Mouse (Mus musculus) adrenal gland, postnatal 36 days (tissue): ENCODE data around the gene Arl15. TPM values are rescaled to one million over a fixed set of nuclear protein-coding genes. Genes with fewer than 3 reads are reported as not detected.

Experiments used
- DNase-seq, 2 experiments: peaks; one replicate each; pipeline ENCODE4 v3.0.0; 2021; ENCODE audit warnings: mixed read lengths in 1 of 2
- total RNA-seq, 2 experiments: library from RNA; stranded (reverse); gene quantifications; 2 replicates each; pipeline ENCODE4 v1.2.3; 2021

The Arl15 gene
- total RNA-seq, 2 experiments from 2014 or later, result 31.0 to 33.2 TPM

DNA sequence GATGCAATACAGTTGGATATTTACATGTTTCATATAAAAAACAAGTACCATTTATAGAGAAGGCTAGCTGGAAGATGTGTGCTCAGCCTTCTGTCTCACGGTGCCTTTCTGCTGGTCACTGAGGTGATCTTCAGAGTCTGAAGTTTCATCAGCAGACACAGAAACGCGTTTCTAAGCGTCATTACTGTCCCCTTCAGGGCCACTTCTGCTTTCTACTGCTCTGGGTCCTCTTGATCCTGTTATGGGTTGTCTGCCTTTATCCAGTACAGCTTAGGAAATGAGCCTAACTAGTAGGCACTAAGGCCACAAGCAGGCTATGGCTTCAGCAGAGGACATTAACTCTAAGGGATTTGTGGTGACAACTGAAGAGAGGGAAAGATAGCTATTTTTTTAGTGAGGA is 5.9 kb downstream of the Arl15 start:
- DNase-seq, result no peak

DNA sequence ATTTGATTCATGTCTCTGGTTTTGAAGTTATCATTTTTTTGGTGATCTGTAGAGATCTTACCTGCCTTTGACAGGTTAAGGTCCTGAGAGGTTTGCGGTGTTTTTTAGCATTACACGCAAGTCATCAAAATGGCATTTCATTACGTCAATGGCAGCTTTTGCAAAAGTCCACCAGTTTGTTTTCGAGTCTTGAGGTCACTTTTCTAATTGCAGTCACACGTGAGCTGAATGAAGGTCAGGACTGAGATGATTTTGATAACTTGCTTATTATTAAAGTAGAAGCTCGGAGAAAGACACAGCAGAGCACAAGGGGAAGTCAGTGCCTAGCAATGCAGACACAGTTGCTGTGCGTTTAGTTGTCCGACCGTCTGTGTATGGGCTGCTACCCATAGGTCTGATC is 8.3 kb downstream of the Arl15 start:
- DNase-seq, result no peak

DNA sequence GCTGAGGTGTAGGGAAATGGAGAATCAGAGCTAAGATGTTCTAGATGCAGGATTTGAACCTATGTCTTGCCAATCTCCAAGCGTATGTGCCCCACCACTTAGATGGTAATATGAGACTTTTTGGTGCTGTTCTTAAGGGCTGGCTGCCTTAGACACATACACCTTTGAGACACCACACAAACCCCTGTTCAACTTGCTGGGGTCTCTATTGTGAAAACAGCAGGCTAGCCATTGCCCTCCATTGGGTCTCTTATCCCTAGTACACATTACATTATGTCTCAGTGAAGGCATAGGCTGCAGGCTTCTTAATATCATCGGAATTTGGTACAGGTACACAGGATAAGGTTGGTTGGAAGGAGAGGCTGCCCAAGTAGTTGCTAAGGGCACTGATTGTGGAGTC is 16.8 kb downstream of the Arl15 start:
- DNase-seq, result no peak

DNA sequence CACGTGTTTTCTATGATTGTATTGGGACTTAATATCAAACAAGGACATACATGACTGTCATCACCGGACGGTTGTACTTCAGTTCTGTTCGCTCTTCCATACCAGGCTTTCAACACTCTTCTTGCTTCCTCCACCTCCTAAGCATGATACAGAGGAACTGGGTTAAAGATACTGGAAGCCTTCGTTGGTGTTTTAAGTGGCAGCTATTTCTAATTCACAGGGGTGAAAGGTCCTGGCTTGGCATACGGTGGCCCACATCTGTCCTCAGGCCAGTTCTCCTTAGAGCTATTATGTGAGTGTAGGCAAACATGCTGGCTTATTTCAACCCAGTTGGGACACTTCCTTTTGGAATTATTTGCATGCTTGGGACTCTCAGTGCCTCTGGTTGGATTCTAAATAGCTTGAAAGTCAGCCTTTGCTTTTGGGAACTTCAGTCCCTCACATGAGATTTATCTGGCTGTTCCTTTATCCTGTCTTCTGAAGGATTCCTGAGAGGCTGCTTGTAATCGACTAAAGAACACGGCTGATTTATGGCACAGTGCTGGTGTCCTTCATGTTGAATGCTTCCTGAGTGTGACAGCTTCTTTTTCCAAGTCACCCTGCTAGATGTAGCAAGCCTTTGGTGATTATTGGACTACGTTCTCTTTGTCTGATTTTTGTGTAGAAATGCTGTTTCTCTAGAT is 17.7 kb downstream of the Arl15 start:
- peak; percentile 58 to 65 for DNase-seq

DNA sequence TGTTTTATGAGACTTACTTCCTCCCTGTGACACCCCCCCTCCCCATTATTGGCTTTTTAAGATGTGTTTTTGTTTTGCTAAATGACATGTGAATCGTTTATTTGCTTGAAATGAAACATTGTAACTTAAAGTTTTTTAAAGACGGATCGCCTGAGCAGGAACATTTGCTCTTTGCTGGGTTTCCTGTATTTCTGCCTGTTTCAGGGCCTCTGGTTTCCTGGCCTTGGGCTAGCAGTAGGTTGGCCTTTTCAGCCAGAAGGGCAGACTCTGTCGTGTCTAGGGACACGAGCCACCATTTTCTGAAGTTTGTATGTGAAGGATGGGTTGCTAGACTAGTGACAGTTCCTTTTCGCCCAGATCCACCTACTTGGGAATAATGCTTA is 18.3 kb downstream of the Arl15 start:
- peak in 1 of 2 experiments; percentile 24 for DNase-seq

DNA sequence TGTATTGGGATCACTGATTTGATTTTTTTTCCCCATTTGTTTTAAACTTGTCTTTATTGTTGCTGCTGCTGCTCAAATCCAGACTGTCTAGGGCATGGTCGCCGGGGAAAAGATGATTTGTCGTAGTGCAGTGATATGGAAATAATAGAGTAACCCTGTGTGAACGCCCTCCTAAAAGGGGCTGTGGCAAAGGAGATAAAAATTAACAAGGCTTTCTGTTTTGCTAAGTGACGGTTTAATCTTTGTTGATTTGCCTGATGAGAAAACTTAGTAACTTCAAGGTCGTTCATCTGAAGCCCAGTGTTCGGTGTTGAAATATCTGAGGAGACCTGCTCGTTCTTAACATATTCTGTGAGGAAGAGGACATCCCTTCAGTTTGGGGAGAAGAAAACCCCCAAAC is 19.8 kb downstream of the Arl15 start:
- no peak for DNase-seq

DNA sequence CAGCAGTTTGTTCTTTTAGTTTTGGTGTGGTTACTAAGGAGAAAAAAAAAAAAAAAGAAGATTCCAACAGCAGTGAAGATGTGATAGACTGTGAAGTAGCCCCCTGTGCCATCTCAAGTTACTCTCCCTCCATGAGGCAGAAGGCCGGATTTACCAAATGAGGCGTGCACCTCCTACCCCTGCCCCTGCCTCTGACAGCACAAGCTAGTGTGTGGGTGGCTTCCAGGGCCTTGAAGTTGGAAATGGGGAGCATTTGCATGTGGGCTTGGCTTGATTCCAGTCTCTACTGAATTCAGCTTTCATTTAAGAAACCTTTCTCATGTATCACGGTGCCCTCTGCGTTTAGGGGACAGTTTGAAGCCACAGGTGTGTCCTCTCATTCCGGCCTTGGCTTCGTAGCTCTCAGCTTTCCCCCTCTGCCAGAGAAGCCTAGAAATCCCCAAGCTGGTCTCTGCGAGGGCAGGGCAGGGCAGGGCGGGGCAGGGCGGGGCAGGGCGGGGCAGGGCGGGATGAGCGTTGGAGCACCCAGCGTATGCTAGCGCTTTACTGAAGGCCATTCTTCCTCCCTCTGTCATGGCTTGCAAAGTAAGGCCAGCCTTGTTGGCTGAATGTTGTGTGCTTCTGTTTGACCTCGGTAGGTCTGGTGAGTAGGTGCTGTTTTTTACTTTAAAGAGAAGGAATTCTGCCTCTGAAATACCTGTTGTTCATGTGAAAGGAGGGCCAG is 21.6 kb downstream of the Arl15 start:
- peak; percentile 33 to 44 for DNase-seq

DNA sequence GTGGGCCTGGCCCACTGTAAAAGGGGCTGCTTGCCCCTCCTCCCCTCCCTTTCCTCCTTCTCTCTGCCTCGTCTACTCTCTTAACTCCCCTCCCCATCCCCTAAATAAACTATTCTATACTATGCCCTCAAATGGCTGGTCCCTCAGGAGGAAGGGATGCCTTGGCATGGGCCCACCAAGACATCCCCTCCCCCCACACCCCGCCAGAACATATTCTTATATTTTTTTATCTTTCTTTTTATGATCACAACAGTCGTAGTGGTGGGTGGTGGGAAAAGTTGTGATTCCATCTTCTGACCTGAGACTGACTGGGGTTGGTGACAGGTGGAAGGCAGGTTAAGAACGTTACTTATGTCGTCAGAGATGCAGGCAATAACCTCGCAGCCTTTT is 22.1 kb downstream of the Arl15 start:
- DNase-seq, result no peak

DNA sequence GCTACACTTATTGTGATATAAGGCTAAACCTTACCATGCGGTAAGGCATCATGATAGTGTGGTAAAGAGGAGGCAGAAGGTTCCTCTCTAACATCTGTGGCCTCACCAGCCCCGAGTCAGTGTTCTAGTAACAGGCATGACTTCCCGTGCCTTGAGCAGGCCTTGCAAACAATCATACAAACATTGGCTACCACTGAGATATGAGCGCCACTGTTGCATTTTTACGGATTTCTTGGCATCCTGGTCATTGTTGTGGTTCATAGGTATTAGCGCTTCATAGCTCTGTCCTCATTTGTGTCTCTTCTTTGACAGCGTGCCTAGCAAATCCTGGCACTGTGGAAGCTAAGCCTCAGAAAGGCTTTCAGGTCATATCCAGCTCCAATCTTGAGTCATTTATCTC is 24.7 kb downstream of the Arl15 start:
- no peak for DNase-seq

DNA sequence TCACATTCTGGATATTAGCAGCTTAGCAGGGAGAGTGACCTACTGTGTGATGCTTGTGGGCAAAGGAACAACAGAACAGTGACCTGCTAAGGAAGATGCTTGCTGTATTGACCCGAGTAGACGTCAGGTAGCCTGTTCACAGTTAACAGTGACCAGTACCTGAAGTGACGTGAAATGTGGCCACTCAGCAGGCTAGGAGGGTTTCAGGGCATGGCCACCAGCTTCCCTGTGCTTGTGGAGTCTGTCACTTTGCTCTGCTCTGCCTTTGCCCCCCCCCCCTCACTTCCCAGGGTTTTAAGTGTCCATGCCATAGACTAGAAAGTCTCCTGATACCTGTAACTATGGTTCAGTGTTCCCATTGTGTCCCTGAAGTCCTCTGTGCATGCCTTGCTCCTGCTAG is 25.9 kb downstream of the Arl15 start:
- DNase-seq, result no peak

DNA sequence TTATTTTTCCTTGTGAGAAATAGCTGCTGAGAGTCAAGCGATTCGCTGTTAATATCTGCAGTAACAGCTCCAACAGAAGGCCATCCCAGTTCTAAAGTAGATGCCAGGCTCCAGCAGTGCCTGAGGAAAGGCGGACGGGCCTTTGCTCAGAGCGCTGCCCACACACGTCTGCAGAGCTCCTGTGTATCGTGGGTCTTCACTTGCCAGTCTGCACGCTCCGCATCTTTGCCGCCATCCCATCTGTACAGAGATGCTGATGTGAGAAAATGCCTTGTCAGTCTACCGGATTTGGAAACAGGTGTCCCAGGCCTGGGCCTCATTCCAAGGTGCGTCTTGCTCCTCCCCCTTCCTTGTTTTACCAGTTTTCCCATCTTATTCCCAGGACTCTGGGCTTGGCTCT is 27.6 kb downstream of the Arl15 start:
- DNase-seq, result no peak

DNA sequence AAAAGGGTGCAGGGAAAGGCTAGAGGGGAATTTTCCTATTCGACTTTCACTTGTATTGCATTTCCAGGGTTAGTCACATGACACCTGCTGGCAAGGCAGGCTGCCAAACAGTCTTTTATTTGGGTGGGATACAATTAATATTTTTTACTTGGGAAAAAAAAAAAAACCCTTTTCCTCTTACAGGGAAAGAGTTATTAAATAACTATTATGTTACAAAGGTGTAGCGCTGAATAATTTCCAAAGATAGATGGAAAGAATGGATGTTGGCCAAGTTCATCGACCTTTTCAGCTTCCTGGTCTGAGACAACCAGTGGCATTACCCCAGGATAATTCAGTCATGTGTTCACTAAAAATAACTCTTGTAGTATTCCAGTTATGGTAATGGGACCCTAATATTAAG is 29.7 kb downstream of the Arl15 start:
- no peak for DNase-seq

DNA sequence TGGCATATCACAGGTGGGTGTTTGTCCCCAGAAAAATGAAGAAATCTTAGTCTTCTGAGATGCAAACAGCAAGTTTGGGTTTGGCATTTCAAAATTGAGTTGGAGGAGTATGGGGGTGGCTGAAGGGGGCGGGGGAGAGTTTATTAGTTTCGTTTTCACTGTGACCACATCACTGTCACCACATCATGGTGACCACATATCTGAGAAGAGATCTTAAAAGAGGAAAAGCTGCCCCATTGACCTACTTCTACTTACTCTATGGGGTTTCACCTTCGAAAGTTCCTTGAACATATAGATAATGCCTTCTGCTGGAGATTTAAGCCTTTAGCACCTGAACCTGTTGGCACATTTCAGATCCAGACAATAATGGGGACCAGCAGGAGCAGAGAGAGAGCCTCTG is 34.3 kb downstream of the Arl15 start:
- no peak for DNase-seq

DNA sequence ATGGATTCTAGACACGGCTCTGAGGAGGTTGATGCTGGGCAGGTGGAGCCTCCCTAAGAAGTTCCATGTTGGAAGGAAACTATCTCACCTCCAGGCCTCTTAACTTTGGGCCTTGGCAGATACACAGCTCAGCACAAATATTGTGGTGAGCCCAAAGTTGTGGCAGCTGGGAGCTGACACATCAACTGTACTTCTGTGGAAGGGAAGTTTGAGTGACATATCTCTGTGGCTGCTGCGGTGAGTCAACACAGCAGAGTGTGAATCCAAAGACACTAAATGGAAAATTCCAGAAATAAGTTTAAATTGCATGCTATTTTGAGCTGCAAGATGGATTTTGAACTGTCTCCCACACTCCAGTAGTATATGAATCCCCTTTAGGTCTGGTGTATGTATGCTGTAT is 34.8 kb downstream of the Arl15 start:
- no peak for DNase-seq

DNA sequence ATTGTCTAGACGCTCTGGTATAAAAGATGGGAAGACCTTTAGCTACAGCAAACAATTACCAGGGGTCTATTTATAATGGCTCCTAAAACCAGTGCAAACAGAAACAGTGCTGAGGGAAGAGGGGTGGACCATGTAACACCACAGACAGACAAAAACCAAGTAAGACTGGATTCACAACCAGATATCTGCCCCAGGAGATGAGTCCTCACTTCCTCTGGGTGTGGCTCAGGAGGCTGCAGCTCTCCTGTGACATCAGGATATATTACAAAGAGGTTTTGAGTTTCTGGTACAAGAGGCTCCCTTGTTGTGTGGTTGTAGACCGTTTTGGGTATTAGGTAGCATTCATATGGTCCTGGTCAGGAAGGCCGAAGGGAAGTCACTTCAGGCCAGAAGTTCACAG is 36.5 kb downstream of the Arl15 start:
- no peak for DNase-seq

DNA sequence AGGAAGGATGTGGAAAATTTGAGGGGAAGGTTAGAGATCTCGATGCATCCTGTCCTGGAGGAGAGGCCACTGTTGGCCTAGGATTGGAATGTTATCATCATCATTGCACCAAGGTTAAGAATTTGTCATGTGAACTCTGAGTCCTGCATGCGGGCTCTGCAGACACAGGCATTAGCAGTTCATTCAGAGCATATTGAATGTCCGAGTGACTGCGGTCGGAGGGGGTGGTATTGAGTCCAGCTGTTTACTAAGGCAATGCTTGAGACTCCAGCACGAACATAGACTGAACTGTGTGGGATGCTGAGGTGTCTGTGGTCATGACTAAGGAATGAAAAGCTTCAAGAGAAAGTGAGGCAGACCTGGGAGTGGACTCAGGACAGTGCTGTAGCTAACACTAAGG is 38.6 kb downstream of the Arl15 start:
- peak in 1 of 2 experiments; percentile 45 for DNase-seq

DNA sequence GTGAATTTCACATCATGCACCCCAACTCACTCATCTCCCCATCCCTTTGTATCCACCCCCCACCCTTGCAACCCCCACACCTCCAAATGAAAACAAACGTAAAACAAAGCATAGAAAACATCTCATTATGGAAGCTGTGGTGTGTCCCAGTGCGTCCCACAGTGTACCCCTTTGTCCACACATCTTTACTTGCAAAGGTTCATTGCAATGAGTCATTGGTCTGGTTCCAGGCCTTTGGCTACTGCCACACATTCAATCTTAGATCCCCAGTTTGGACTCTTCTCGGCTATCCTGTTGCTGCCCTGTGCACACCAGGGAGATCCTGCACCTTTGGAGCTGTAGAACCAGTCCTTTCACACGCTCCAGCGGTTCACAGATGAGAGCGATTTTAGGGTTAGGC is 41.6 kb downstream of the Arl15 start:
- no peak for DNase-seq

DNA sequence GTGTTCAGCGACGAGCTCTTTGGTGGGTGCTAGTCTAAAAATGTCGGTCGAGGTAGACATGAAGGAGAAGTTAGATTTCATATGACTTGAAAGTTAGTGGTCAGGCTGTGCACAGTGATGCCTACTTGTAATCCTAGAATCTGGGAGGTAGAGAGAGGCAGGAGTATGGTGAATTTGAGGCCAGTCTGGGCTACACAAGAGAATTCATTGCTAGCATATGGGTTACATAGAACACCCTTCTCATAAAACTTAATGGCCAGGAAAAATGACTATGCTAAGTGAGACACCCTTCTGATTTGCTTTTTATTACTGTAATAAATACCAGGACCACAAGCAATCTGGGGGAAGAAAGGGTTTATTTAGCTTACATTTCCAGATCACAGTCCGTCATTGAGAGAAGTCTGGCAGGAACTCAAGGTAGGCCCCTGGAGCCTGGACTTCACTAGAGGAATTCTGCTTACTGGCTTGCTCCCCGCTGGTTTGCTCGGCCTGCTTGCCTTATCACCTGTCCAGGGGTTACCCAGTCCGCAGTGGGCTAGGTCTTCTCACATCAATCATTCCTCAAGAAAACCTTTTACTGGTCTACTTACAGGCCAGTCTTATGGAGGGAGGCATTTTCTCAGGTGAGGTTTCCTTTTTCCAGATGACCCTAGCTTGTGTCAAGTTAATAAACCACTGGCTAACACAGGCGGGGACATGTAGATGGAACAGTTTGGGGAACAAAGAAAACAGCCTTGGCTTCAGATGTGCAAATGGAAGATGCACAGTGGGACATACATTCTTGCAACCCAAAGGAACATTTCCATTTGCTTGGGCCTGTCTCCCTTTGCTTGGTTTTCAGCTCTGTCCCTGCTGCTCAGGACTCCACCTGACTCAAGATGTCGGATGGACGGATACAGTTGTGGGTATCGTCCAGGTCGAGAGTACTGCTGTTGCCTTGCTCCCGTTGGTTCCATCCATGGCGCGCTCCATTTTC is 44.6 kb downstream of the Arl15 start:
- DNase-seq, result no peak

DNA sequence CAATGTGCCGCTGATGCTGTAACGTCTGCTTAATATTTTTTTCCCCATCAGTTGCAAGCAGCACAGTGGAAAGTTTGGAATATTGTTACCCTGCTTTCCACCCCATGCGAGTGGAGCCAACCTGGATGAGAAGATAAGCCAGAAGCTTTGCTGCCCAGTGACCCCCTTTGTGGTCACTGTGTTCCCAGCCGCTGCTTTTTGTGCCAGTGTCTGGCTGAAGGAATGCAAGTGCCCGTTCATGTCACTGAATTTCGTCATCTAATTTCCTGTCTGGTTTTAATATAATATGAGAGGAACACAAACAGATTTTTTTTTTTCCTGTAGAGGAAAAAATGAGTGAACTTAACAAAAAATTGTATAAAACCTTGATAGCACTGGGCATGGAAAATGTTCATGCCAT is 46.1 kb downstream of the Arl15 start:
- DNase-seq, result no peak

DNA sequence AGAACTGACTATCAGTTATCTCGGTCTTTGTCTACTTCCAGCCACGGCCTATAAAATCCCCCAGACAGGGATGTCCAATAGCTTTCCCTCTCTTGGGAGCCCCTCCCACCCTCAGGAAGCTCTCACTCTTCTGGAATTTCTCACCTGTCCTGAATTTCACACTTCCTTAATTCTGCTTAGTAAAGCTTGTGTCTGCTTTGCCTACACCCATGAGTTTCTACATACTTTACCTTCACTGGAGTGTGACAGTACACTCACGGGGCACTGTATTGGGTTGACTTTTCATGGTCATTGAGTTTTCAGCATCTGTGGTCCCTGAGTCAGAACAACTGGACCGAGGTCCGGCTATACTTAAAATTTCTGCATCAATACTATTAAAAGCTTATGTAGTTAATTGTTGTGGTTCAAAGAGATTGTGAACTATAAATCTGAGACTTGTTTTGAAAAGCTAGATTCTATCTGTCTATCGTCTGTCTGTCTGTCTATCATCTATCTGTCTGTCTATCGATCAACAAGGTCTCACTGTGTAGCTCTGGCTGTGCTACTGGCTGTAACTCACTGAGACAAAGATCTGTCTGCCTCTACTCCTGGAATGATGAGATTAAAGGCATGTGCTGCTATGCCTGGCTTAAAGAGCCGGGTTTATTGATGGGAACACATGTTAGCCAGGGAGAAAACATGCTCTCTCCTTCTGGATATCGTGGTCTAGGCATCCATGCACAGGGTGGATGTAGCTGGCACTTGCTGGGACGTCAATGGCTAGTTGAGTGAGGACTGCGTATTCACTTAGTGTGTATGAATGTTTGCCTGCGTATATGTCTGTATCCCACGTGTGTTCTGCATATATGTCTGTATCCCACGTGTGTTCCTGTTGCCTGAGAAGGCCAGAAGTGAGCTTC is 48.4 kb downstream of the Arl15 start:
- DNase-seq, result no peak

DNA sequence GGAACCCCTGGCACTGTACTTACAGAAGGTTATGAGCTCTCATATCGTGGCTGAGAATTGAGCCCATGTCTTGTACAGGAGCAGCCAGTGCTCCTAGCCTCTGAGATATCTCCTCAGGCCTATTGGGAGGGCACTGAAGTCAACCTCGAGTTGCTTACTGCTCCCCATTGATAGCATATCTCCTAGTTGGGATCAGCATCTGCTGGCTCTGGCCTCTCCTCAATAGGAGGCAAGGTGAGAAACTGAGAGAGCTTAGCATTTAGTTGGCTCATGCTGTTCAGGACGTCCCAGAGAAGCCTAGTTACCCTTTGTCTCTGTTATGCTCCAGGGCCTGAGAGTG is 49.0 kb downstream of the Arl15 start:
- DNase-seq, result no peak

DNA sequence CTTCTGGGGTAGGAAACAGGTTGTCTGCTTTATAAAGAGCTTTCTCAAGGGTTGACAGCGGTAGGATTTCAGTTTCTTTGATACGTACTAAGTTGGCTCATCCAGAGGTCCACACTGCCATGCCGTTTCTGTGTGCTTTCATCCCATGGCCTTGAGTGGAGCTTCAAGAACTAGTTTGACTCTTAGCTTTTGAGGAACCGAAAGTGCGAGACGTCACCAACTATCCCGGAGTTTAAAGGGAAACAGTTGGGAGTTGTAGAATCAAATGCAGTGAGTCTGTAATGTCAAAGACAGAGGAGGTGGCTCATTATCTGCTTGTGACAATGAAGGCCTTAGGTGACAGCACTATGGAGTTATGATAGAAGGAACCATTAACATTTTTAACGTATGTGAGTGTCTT is 49.6 kb downstream of the Arl15 start:
- no peak for DNase-seq
